Mouse (Mus musculus): ENCODE measurements around the gene Hdgfl2. TPM values are rescaled to one million over a fixed set of nuclear protein-coding genes. Genes with fewer than 3 reads are reported as not detected.
"Not testable (repeated sequence)": the region's sequence is repeated elsewhere in the genome, so short reads cannot be mapped to it uniquely, and the experiment has no call there.

The Hdgfl2 gene
- polyA plus RNA-seq, 1 experiment from 2014 or later = 77.2 TPM

DNA sequence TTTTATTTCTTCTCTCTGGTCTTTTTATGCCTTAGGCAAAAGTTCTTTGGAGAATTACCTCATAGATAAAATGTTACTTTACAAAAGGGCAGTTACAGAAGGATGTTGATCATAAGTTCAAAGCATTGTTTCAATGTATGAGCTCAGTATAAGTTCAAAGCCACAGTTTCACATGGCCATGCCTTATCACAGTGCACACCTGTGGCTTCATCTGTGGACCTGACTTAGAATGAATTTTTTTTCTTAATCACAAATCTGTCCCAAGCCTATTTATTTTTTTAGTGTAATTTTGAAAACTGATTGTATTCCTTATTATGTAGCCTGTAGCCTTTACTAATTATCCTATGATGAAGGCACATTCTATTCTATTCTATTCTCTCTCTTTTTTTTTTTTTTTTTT, 24.5 kb upstream of the Hdgfl2 start:
- ATAC-seq (replicated peaks; ENCODE audit: insufficient number of reproducible peaks, low FRiP score, low TSS enrichment) = no peak
- no peak overlapping the region for H3K4me3 ChIP-seq (ENCODE audit: low read depth, low read length)
- no peak overlapping the region for H3K27ac ChIP-seq (ENCODE audit: low read depth, low read length)
- H3K4me2 ChIP-seq = no peak overlapping the region
- H3K36me3 ChIP-seq (ENCODE audit: control insufficient read depth, insufficient read depth, low read length) = peaks cover 20% of the 10 kb centered on the region
- no peaks in the 10 kb centered on the region for H3K27me3 ChIP-seq (ENCODE audit: control insufficient read depth, insufficient read depth, low read length)
- no peaks in the 10 kb centered on the region for H3K4me1 ChIP-seq (ENCODE audit: control insufficient read depth, insufficient read depth, low read length)
- no peak overlapping the region for H3K9ac ChIP-seq (ENCODE audit: low read depth, low read length)
- no peaks in the 10 kb centered on the region for H3K9me3 ChIP-seq (replicated peaks; ENCODE audit: control insufficient read depth, low read length)

DNA sequence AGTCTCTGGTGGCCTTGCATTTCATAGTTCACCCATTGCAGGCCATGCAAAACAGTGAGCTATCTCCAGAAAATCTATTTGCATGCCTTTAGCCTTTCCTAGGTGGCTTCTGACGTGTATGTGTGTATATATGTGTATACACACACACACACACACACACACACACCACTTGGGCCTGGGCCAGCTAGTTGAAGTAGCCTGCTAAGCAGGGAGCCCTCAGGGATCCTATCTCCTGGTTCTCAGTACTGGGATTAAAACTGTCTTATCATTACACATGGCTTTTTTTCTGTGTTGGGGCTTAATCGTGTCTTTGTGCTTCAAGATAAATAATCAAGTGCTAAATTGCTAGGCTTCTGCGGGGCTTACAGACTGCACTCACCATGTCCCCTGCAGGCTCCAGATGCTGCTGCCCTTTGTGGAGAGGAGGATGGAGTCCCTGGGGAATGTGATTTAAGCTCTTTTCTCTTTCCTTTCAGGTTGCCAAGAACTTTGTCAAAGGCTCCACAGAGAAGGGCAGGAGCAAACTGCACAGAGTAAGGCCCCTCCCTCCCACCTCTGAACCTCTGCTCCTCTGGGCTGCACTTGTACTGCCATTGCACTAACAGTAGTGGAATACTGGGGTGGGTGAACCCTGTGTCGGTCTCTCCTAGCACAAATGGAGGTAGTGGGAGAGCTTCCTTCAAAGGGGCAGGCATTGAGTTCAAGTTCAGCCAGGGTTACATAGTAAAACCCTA, 23.3 kb upstream of the Hdgfl2 start:
- no peak for ATAC-seq (replicated peaks; ENCODE audit: insufficient number of reproducible peaks, low FRiP score, low TSS enrichment)
- Histone ChIP-seq H3K27ac (ENCODE audit: low read depth, low read length) (no peak overlapping the region), H3K9ac (ENCODE audit: low read depth, low read length) (no peak overlapping the region), H3K4me1 (ENCODE audit: control insufficient read depth, insufficient read depth, low read length) (no peaks in the 10 kb centered on the region), H3K27me3 (ENCODE audit: control insufficient read depth, insufficient read depth, low read length) (no peaks in the 10 kb centered on the region), H3K9me3 (replicated peaks; ENCODE audit: control insufficient read depth, low read length) (no peaks in the 10 kb centered on the region), H3K36me3 (ENCODE audit: control insufficient read depth, insufficient read depth, low read length) (peaks cover 30% of the 10 kb centered on the region), H3K4me2 (no peak overlapping the region), H3K4me3 (ENCODE audit: low read depth, low read length) (no peak overlapping the region)
- 60% methylated on average over 4 of the region's 4 CpGs for WGBS (ENCODE audit: insufficient replicate concordance)

DNA sequence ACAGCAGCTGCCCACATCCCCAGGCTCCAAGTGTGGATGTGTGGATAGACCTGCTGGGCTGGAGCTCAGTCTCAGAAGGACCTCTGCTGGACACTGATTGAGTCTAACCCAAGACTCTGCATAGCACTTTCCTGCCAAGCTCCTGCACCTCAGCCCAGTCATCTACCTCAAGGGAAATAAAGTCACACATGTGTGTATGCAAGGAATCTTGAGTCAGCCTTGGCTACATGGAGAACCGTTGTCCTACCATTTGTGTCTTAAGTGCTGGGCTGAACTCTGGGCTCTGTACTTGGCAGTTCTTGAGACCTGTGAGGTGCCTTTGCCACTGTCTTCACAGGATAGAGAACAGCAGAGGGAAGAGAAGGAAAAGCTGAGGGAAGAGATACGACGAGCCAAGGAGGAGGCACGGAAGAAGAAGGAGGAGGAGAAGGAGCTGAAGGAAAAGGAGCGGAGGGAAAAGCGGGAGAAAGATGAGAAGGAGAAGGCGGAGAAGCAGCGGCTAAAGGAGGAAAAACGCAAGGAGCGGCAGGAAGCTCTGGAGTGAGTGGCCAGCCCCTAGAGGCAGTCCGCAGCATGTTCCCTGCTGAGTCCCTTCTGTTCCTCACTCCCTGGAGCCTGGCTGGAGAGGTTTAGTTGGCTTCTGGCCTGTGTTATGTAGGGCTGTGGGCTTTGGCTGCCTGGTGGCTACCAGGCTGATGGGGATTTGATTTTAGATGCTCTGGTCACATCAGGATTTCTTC, 21.9 kb upstream of the Hdgfl2 start:
- Histone ChIP-seq H3K9ac (ENCODE audit: low read depth, low read length) (no peak overlapping the region), H3K9me3 (replicated peaks; ENCODE audit: control insufficient read depth, low read length) (no peaks in the 10 kb centered on the region), H3K4me2 (no peak overlapping the region), H3K36me3 (ENCODE audit: control insufficient read depth, insufficient read depth, low read length) (peaks cover 34% of the 10 kb centered on the region), H3K27me3 (ENCODE audit: control insufficient read depth, insufficient read depth, low read length) (no peaks in the 10 kb centered on the region), H3K4me1 (ENCODE audit: control insufficient read depth, insufficient read depth, low read length) (no peaks in the 10 kb centered on the region), H3K4me3 (ENCODE audit: low read depth, low read length) (no peak overlapping the region), H3K27ac (ENCODE audit: low read depth, low read length) (no peak overlapping the region)
- ATAC-seq (replicated peaks; ENCODE audit: insufficient number of reproducible peaks, low FRiP score, low TSS enrichment) = no peak
- 82% methylated on average over 11 of the region's 11 CpGs for WGBS (ENCODE audit: insufficient replicate concordance)

DNA sequence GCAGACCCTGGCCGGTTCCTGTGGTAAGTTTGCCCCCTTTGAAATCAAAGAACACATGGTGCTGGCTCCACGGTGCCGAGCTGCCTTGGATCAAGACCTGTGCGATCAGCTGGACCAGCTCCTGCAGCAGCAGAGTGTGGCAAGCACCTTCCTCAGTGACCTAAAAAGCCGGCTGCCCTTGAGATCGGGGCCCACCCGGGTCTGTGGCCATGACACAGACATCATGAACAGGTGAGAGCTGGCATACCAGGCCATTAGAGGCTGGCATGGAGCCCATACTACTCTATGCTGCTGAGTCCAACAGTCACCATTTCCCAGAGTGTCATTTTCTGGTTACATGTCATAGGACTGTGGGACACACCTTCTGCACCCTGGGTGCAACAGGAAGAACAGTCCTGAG, 17.4 kb upstream of the Hdgfl2 start:
- Histone ChIP-seq H3K9me3 (replicated peaks; ENCODE audit: control insufficient read depth, low read length) (no peaks in the 10 kb centered on the region), H3K4me3 (ENCODE audit: low read depth, low read length) (no peak overlapping the region), H3K36me3 (ENCODE audit: control insufficient read depth, insufficient read depth, low read length) (peaks cover 64% of the 10 kb centered on the region), H3K4me2 (no peak overlapping the region), H3K27ac (ENCODE audit: low read depth, low read length) (no peak overlapping the region), H3K9ac (ENCODE audit: low read depth, low read length) (no peak overlapping the region), H3K27me3 (ENCODE audit: control insufficient read depth, insufficient read depth, low read length) (no peaks in the 10 kb centered on the region), H3K4me1 (ENCODE audit: control insufficient read depth, insufficient read depth, low read length) (no peaks in the 10 kb centered on the region)
- 96% methylated on average over 7 of the region's 7 CpGs for WGBS (ENCODE audit: insufficient replicate concordance)
- no peak for ATAC-seq (replicated peaks; ENCODE audit: insufficient number of reproducible peaks, low FRiP score, low TSS enrichment)

DNA sequence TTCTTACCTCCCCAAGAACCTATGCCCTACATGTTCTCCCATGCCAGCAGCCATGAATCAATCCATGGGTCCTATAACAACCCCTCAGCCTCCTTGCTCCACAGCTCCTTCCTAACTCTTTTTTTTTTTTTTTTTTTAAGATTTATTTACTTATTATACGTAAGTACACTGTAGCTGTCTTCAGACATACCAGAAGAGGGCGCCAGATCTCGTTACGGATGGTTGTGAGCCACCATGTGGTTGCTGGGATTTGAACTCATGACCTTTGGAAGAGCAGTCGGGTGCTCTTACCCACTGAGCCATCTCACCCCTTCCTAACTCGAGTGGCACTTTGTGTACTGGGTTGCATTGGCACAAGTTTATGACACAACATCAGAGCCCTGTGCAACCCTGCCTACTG, 13.7 kb upstream of the Hdgfl2 start:
- ATAC-seq (replicated peaks; ENCODE audit: insufficient number of reproducible peaks, low FRiP score, low TSS enrichment); H3K9ac ChIP-seq (ENCODE audit: low read depth, low read length); H3K27me3 ChIP-seq (ENCODE audit: control insufficient read depth, insufficient read depth, low read length); H3K9me3 ChIP-seq (replicated peaks; ENCODE audit: control insufficient read depth, low read length); H3K27ac ChIP-seq (ENCODE audit: low read depth, low read length); H3K4me2 ChIP-seq; H3K4me1 ChIP-seq (ENCODE audit: control insufficient read depth, insufficient read depth, low read length); H3K4me3 ChIP-seq (ENCODE audit: low read depth, low read length): not testable (repeated sequence)
- WGBS (ENCODE audit: insufficient replicate concordance) = 76% methylated on average over 6 of the region's 6 CpGs
- H3K36me3 ChIP-seq (ENCODE audit: control insufficient read depth, insufficient read depth, low read length) = peaks cover 80% of the 10 kb centered on the region

DNA sequence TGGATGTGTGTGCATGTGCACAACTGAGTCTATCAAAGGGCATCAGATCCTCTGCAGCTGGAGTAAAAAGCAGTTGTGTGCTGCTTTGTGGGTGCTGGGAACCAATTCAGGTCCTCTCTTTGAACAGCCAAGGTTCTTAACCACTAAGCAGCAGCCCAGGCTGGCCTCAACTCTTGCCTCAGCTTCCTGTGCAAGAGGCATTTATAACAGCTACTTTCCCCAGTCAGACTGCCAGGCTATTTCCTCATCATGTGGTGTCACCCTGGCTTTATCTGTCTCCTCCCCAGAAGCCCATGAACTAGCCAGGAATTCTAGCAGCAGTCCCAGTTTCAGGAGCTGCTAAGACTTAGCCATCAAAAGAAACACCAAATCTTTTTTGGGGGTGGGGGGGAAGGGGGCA, 13.0 kb upstream of the Hdgfl2 start:
- Histone ChIP-seq H3K27ac (ENCODE audit: low read depth, low read length) (no peak overlapping the region), H3K27me3 (ENCODE audit: control insufficient read depth, insufficient read depth, low read length) (no peaks in the 10 kb centered on the region), H3K4me2 (no peak overlapping the region), H3K4me1 (ENCODE audit: control insufficient read depth, insufficient read depth, low read length) (no peaks in the 10 kb centered on the region), H3K9me3 (replicated peaks; ENCODE audit: control insufficient read depth, low read length) (no peaks in the 10 kb centered on the region), H3K9ac (ENCODE audit: low read depth, low read length) (no peak overlapping the region), H3K4me3 (ENCODE audit: low read depth, low read length) (no peak overlapping the region), H3K36me3 (ENCODE audit: control insufficient read depth, insufficient read depth, low read length) (peaks cover 83% of the 10 kb centered on the region)
- ATAC-seq (replicated peaks; ENCODE audit: insufficient number of reproducible peaks, low FRiP score, low TSS enrichment) = no peak

DNA sequence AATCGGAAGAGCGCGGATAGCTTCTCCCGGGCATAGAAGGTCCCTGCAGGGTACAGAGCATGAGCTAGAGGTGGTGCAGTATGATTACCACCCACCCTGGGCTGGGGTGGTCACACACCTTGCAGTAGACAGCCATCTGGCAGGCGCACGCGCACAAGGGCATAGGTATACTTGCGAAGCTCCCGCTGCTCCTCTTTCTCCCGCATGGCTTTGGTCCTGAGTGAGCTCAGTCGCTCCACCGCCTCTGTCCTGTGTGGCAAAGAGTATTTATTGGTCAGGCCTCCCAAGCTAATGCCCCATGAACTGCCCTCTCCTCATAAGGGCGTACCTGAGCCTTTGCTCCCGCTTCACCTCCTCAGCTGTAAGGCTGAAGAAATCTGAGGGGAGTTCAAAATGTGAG, 10.4 kb upstream of the Hdgfl2 start:
- no peak overlapping the region for H3K4me3 ChIP-seq (ENCODE audit: low read depth, low read length)
- H3K9ac ChIP-seq (ENCODE audit: low read depth, low read length) = no peak overlapping the region
- H3K4me1 ChIP-seq (ENCODE audit: control insufficient read depth, insufficient read depth, low read length) = peaks cover 4% of the 10 kb centered on the region
- peaks cover 70% of the 10 kb centered on the region for H3K36me3 ChIP-seq (ENCODE audit: control insufficient read depth, insufficient read depth, low read length)
- no peaks in the 10 kb centered on the region for H3K27me3 ChIP-seq (ENCODE audit: control insufficient read depth, insufficient read depth, low read length)
- no peak overlapping the region for H3K27ac ChIP-seq (ENCODE audit: low read depth, low read length)
- H3K4me2 ChIP-seq = no peak overlapping the region
- WGBS (ENCODE audit: insufficient replicate concordance) = 96% methylated on average over 14 of the region's 14 CpGs
- no peak; the same call in 1 of the 2 replicates for ATAC-seq (replicated peaks; ENCODE audit: insufficient number of reproducible peaks, low FRiP score, low TSS enrichment)
- H3K9me3 ChIP-seq (replicated peaks; ENCODE audit: control insufficient read depth, low read length) = no peaks in the 10 kb centered on the region

DNA sequence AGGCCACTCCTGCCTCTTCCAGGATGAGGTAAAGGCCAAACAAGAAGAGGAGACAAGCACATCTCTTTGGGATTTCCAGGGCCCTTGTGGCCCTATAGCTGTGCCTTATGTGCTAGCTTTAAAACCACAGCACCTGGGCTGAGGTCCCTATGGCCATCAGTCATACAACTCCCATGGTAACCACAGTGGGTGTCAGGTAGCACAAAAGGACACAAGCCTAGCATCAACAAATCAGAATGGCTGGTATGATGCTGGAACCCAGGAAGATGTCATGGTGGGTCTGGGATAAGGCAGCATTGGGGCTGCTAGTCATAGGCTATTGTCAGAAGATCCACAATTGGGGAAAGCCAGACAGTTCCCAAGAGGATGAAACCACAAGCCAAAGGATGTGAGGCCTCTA, 8.3 kb upstream of the Hdgfl2 start:
- H3K4me1 ChIP-seq (ENCODE audit: control insufficient read depth, insufficient read depth, low read length) = peaks cover 9% of the 10 kb centered on the region
- H3K9me3 ChIP-seq (replicated peaks; ENCODE audit: control insufficient read depth, low read length) = no peaks in the 10 kb centered on the region
- no peak overlapping the region for H3K4me3 ChIP-seq (ENCODE audit: low read depth, low read length)
- no peak overlapping the region for H3K4me2 ChIP-seq
- no peaks in the 10 kb centered on the region for H3K27me3 ChIP-seq (ENCODE audit: control insufficient read depth, insufficient read depth, low read length)
- H3K36me3 ChIP-seq (ENCODE audit: control insufficient read depth, insufficient read depth, low read length) = peaks cover 52% of the 10 kb centered on the region
- H3K27ac ChIP-seq (ENCODE audit: low read depth, low read length) = no peak overlapping the region
- no peak overlapping the region for H3K9ac ChIP-seq (ENCODE audit: low read depth, low read length)
- no peak for ATAC-seq (replicated peaks; ENCODE audit: insufficient number of reproducible peaks, low FRiP score, low TSS enrichment)

DNA sequence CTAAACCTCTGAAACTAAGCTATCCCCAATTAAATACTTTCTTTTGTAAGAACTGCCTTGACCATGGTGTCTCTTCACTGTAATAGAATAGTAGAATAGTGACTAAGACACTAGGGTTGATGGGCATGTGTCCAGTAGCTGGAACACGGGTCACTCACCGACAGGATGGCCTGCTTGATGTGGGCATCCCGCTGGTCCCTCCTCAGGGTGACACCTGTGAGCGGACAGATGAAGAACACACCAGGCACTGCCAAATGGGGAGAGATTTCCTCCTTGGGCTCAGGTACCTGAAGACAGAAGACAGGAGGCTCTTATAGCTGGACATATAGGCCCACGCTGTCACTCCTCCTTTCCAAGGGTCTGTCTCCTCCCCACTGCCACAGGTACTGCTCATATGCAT, 7.2 kb upstream of the Hdgfl2 start:
- no peak overlapping the region for H3K27ac ChIP-seq (ENCODE audit: low read depth, low read length)
- WGBS (ENCODE audit: insufficient replicate concordance) = 92% methylated on average over 5 of the region's 5 CpGs
- ATAC-seq (replicated peaks; ENCODE audit: insufficient number of reproducible peaks, low FRiP score, low TSS enrichment) = no peak

More for the DNA sequence above, 7.2 kb upstream of the Hdgfl2 start:
- Histone ChIP-seq H3K4me2 (no peak overlapping the region), H3K9ac (ENCODE audit: low read depth, low read length) (no peak overlapping the region), H3K4me3 (ENCODE audit: low read depth, low read length) (no peak overlapping the region), H3K36me3 (ENCODE audit: control insufficient read depth, insufficient read depth, low read length) (peaks cover 43% of the 10 kb centered on the region), H3K9me3 (replicated peaks; ENCODE audit: control insufficient read depth, low read length) (no peaks in the 10 kb centered on the region), H3K4me1 (ENCODE audit: control insufficient read depth, insufficient read depth, low read length) (peaks cover 9% of the 10 kb centered on the region), H3K27me3 (ENCODE audit: control insufficient read depth, insufficient read depth, low read length) (no peaks in the 10 kb centered on the region)
